Mouse (Mus musculus) hindbrain, embryonic 14.5 days (tissue): Measurements from ENCODE around the gene Klhl20. TPM values are rescaled to one million over a fixed set of nuclear protein-coding genes. Genes with fewer than 3 reads are reported as not detected.
A peak's percentile ranks its signal among the peaks of the same experiment; 100 is the strongest.

Experiments used
- ATAC-seq: fragments of 200-750 bp; cut with Nextera tagmentation; 2 replicates; pipeline ENCODE4 v1.8.0; 2017; ENCODE audit warnings: moderate number of reproducible peaks, mild to moderate bottlenecking, moderate TSS enrichment, moderate library complexity; ENCODE audit not compliant: low FRiP score
- DNase-seq: peaks from one replicate; pipeline ENCODE4 v3.0.0-alpha.2; 2015; ENCODE audit warnings: low spot score
- H3K27ac ChIP-seq: fragments of 300-500 bp; sonication (generic); 2 replicates; pipeline ENCODE4 v1.5.1; 2014; ENCODE audit warnings: mild to moderate bottlenecking, moderate library complexity
- H3K27me3 ChIP-seq: fragments of 300-500 bp; sonication (generic); 2 replicates; pipeline ENCODE4 v1.6.1; 2014; ENCODE audit warnings: mild to moderate bottlenecking, low read length, mixed read lengths; ENCODE audit not compliant: control insufficient read depth, insufficient read depth
- H3K36me3 ChIP-seq: fragments of 300-500 bp; sonication (generic); replicated peaks from 2 replicates; pipeline ENCODE4 v1.6.1; 2014; ENCODE audit not compliant: control insufficient read depth, insufficient read depth
- H3K4me1 ChIP-seq: fragments of 300-500 bp; sonication (generic); replicated peaks from 2 replicates; pipeline ENCODE4 v1.6.1; 2014; ENCODE audit warnings: antibody characterized with exemption, low read length, mixed read lengths; ENCODE audit not compliant: control insufficient read depth, insufficient read depth
- H3K4me2 ChIP-seq: fragments of 300-500 bp; sonication (generic); replicated peaks from 2 replicates; pipeline ENCODE4 v1.6.1; 2014; ENCODE audit warnings: mild to moderate bottlenecking, moderate library complexity
- H3K4me3 ChIP-seq: fragments of 300-500 bp; sonication (generic); replicated peaks from 2 replicates; pipeline ENCODE4 v1.5.1; 2014; ENCODE audit warnings: mild to moderate bottlenecking, low read length
- H3K9ac ChIP-seq: fragments of 300-500 bp; sonication (generic); 2 replicates; pipeline ENCODE4 v1.6.1; 2014
- H3K9me3 ChIP-seq: fragments of 300-500 bp; sonication (generic); 2 replicates; pipeline ENCODE4 v1.6.1; 2016; ENCODE audit warnings: low read length; ENCODE audit not compliant: control insufficient read depth
- WGBS: fragments of 180-500 bp; shearing (Covaris S2); extraction: QIAGEN DNeasy Blood & Tissue Kit; methylation state at CpG from one replicate; pipeline ENCODE4 v1.1.7; 2014; 5-methylcytosine and 5-hydroxymethylcytosine counted together
- polyA plus RNA-seq: library from polyadenylated mRNA; unstranded; fragments of >200 nt; fragmentation: Nextera tagmentation; extraction: Ambion mirVana; gene quantifications from 2 replicates; pipeline ENCODE4 v1.2.1, GENCODE M21; 2014

Gene Klhl20
- polyA plus RNA-seq, 1 experiment from 2014 or later: 20.3 TPM

DNA sequence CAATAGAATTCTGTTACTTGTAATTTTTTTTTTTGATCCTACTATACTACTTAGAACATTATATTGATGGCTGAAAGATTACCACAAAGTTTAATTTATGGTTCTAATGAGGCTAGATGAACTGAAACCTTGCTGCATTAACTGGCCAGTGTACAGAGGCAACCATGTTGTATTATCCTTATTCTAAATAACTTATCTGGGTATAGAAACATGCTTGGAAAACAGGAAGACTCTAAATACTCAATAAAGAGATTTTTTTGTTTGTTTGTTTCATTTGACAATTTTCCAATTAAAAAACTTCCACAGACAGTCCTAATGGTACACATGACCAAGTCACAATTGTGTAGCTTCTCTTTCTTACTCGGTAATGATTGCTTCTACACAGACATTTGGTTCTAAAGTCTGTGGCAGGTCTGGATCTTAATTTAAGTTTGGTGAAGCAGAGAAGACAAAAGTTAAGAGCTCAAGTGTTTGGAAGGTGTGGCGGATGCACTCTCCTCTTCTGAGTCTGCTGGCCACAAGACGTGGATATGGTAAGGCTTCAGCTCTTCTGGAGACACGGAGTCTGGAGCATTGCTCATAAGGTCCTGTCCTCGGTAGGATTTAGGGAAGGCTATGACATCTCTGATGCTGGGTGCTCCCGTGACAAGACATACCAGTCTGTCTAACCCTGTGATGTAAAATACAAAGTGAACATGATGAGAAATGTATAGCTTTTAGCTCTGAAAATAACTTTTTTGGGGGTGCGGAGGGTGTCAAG, 89.9 kb downstream of the Klhl20 start:
- no peak for DNase-seq
- Histone ChIP-seq H3K27ac (no peak overlapping the region), H3K4me3 (no peak overlapping the region), H3K4me1 (peaks cover 18% of the 10 kb centered on the region; the same call in 1 of the 2 replicates), H3K9ac (no peak overlapping the region), H3K4me2 (no peak overlapping the region), H3K9me3 (no peaks in the 10 kb centered on the region), H3K36me3 (peaks cover 88% of the 10 kb centered on the region), H3K27me3 (no peaks in the 10 kb centered on the region)
- ATAC-seq: no peak
- WGBS: 93% methylated on average over 7 of the region's 7 CpGs

DNA sequence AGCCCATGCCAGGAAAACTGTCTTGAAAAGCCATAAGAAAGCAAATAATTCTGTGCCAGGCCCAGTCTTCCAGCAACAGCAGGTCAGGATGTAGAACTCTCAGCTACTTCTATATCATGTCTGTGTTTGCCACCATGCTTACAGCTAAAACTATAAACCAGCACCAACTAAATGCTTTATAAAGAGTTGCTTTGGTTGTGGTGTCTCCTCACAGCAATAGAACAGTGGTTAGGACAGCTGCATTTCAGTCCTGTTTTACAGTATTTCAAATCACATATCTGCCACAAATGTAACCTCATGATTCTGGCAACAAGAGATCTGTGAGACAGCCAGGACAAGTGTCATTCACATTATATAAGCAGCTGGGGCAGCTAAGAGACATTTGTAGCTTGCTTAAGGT, 90.5 kb downstream of the Klhl20 start:
- Histone ChIP-seq H3K9me3 (no peaks in the 10 kb centered on the region), H3K27me3 (no peaks in the 10 kb centered on the region), H3K4me1 (peaks cover 19% of the 10 kb centered on the region; the same call in 1 of the 2 replicates), H3K9ac (no peak overlapping the region), H3K4me2 (no peak overlapping the region), H3K36me3 (peaks cover 88% of the 10 kb centered on the region), H3K27ac (0 out of 2 replicates have a peak overlapping the region, but pooled peaks have one; percentile 26), H3K4me3 (no peak overlapping the region)
- no peak for ATAC-seq
- no peak for DNase-seq

DNA sequence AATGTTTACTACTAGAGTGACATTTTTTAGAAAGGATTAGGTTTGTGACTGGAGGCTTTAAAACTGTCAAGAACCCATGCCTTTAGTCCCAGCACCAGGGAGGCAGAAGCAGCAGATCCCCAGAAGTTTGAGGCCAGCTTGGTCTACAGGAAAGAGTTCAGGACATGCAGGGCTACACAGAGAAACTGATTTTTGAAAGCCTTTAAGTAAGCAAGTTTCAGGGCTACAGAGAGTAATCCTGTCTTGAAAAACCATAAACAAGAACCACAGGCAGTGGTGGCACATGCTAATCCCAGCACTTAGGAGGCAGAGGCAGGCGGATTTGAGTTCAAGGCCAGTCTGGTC, 90.9 kb downstream of the Klhl20 start:
- H3K36me3 ChIP-seq: peaks cover 85% of the 10 kb centered on the region
- ATAC-seq (no peak), DNase-seq (no peak)
- H3K4me1 ChIP-seq: peaks cover 19% of the 10 kb centered on the region; the same call in 1 of the 2 replicates
- WGBS: 60% methylated on average over 1 of the region's 1 CpGs
- peak overlapping the region; percentile 33; the same call in 1 of the 2 replicates for H3K27ac ChIP-seq
- H3K4me3 ChIP-seq: no peak overlapping the region
- no peak overlapping the region for H3K4me2 ChIP-seq
- no peak overlapping the region for H3K9ac ChIP-seq
- H3K27me3 ChIP-seq: no peaks in the 10 kb centered on the region
- H3K9me3 ChIP-seq: no peaks in the 10 kb centered on the region

DNA sequence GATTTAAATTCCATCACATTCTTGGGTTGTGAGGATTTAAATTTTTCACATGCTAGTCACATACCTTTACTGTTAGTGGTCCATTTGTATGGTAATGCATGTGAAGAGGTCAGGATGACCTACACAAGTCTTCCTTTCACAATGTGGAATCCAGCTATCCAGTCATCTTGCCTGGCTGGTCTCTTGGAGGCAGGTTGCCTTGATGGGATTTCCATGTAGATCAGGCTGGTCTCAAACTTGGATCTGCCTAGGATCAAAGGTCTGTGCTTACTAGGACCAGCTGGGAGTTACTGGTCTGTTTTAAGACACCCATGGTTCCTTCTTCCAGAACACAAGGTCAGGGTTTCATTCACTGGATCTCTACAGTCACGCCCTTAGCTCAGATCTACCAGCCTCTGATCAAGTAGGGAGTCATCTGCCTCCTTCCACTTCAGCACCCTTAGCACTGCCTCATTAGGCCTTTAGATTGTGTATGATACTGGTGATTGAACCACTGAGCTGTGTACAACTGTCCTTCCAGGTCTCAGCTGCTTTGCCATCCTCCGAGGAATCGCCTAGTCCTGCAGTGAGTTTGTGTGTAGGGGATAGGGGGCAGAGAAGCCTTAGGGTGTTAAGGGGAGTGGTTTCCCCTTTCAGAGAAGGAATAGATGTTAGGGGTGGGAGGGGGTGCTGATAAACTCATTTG, 91.4 kb downstream of the Klhl20 start:
- Histone ChIP-seq H3K27me3 (no peaks in the 10 kb centered on the region), H3K9me3 (no peaks in the 10 kb centered on the region), H3K36me3 (peaks cover 80% of the 10 kb centered on the region), H3K4me3 (no peak overlapping the region), H3K4me1 (peaks cover 19% of the 10 kb centered on the region; the same call in 1 of the 2 replicates), H3K4me2 (no peak overlapping the region), H3K27ac (peak overlapping the region; percentile 33; the same call in 1 of the 2 replicates), H3K9ac (no peak overlapping the region)
- 20% methylated on average over 3 of the region's 3 CpGs for WGBS
- DNase-seq: peak; percentile 45
- peak; percentile 4; the same call in 1 of the 2 replicates for ATAC-seq

- Histone ChIP-seq H3K9ac (0 out of 2 replicates have a peak overlapping the region, but pooled peaks have one; percentile 24), H3K27ac (no peak overlapping the region; the same call in 1 of the 2 replicates), H3K4me3 (no peak overlapping the region), H3K4me1 (peaks cover 19% of the 10 kb centered on the region; the same call in 1 of the 2 replicates), H3K9me3 (no peaks in the 10 kb centered on the region), H3K27me3 (no peaks in the 10 kb centered on the region), H3K4me2 (no peak overlapping the region), H3K36me3 (peaks cover 73% of the 10 kb centered on the region)
- no peak for ATAC-seq
- WGBS: 9% methylated on average over 3 of the region's 3 CpGs
- no peak for DNase-seq
Measured at GRCm38 (mm10) chr1:161038968-161039721, 92.2 kb downstream of the Klhl20 start.

Other genes starting within 250 kb of the Klhl20 start
- gene Rc3h1, start 225.1 kb downstream of the Klhl20 start, polyA plus RNA-seq: 7.7 and 9.1 TPM in 2 replicates
- 2.4 and 3.3 TPM in 2 replicates for gene Serpinc1, start 152.9 kb downstream of the Klhl20 start, polyA plus RNA-seq
- gene Zbtb37, start 96.7 kb downstream of the Klhl20 start, polyA plus RNA-seq: 16.3 and 18.6 TPM in 2 replicates
- 28.3 and 30.8 TPM in 2 replicates for gene Dars2, start 60.9 kb downstream of the Klhl20 start, polyA plus RNA-seq
- gene Cenpl, start 60.8 kb downstream of the Klhl20 start, polyA plus RNA-seq: 9.4 and 10.8 TPM in 2 replicates
- gene Ankrd45, start 11.2 kb upstream of the Klhl20 start, polyA plus RNA-seq: 25.1 and 29.8 TPM in 2 replicates
- gene Tex50, start 27.8 kb upstream of the Klhl20 start, polyA plus RNA-seq: 0.59 and 0.66 TPM in 2 replicates
- 188 and 199 TPM in 2 replicates for gene Prdx6, start 119.7 kb upstream of the Klhl20 start, polyA plus RNA-seq